Mouse (Mus musculus) heart, adult 2 months (tissue): ENCODE results near the gene Hdac1. TPM values are rescaled to one million over a fixed set of nuclear protein-coding genes. Genes with fewer than 3 reads are reported as not detected.
A peak's percentile ranks its signal among the peaks of the same experiment; 100 is the strongest.

Experiments
- DNase-seq, 2 experiments: peaks; one replicate each; pipeline ENCODE4 v3.0.0; 2021
- H3K27ac ChIP-seq: fragments of 200-600 bp; 2 replicates; pipeline ENCODE4 v1.8.1; 2022
- H3K27me3 ChIP-seq: fragments of 200-500 bp; 2 replicates; pipeline ENCODE4 v1.6.1; 2012; ENCODE audit warnings: mild to moderate bottlenecking, low read length, inconsistent platforms, mixed read lengths; ENCODE audit not compliant: control insufficient read depth, insufficient read depth
- H3K36me3 ChIP-seq: fragments of 200-500 bp; 2 replicates; pipeline ENCODE4 v1.6.1; 2012; ENCODE audit warnings: low read length, inconsistent platforms; ENCODE audit not compliant: control insufficient read depth, insufficient read depth
- H3K4me1 ChIP-seq: fragments of 200-500 bp; 2 replicates; pipeline ENCODE4 v1.6.1; 2011; ENCODE audit warnings: low read length; ENCODE audit not compliant: control insufficient read depth, insufficient read depth
- H3K4me3 ChIP-seq: fragments of 200-600 bp; 2 replicates; pipeline ENCODE4 v1.8.1; 2022
- H3K79me2 ChIP-seq: fragments of 200-500 bp; replicated peaks from 2 replicates; pipeline ENCODE4 v1.6.1; 2012; ENCODE audit warnings: mild to moderate bottlenecking, inconsistent platforms, low read length, moderate library complexity, mixed read lengths; ENCODE audit not compliant: control insufficient read depth, insufficient read depth
- H3K9ac ChIP-seq: fragments of 200-500 bp; 2 replicates; pipeline ENCODE4 v1.6.1; 2012; ENCODE audit warnings: low read depth, mild to moderate bottlenecking, control low read depth, inconsistent platforms, low read length, mixed read lengths
- CTCF ChIP-seq: fragments of 200-600 bp; IDR thresholded peaks from 2 replicates; pipeline ENCODE4 v1.8.1; 2022; ENCODE audit warnings: antibody characterized with exemption, mild to moderate bottlenecking, moderate library complexity
- EP300 ChIP-seq: fragments of 200-500 bp; IDR thresholded peaks from 2 replicates; pipeline ENCODE4 v1.6.1; 2011; ENCODE audit warnings: low read depth, low read length, control low read depth; ENCODE audit not compliant: insufficient read depth
- POLR2A ChIP-seq: fragments of 200-500 bp; IDR thresholded peaks from 2 replicates; pipeline ENCODE4 v1.6.1; 2011; ENCODE audit warnings: mild to moderate bottlenecking, low read depth, low read length, control low read depth; ENCODE audit not compliant: insufficient read depth
- WGBS: fragments of 180-500 bp; shearing (Covaris S2); methylation state at CpG from one replicate; pipeline ENCODE4 v1.1.7; 2018; 5-methylcytosine and 5-hydroxymethylcytosine counted together
- intact Hi-C: fragments of 180-260 bp; cut with DNase I; formaldehyde crosslinking; loops from one replicate; pipeline ENCODE4 v1.15.1; 2025
- polyA plus RNA-seq: library from polyadenylated mRNA; depleted of rRNA; stranded (reverse); fragments of >200 nt; gene quantifications from 2 replicates; pipeline ENCODE4 v1.2.3, GENCODE M21; 2012
- total RNA-seq, 2 experiments: library from RNA; stranded (reverse); gene quantifications; 2 replicates each; pipeline ENCODE4 v1.2.3; 2021

The Hdac1 gene
- total and polyA plus RNA-seq, 3 experiments: 15.7 to 17.9 (median 16.1) TPM

DNA sequence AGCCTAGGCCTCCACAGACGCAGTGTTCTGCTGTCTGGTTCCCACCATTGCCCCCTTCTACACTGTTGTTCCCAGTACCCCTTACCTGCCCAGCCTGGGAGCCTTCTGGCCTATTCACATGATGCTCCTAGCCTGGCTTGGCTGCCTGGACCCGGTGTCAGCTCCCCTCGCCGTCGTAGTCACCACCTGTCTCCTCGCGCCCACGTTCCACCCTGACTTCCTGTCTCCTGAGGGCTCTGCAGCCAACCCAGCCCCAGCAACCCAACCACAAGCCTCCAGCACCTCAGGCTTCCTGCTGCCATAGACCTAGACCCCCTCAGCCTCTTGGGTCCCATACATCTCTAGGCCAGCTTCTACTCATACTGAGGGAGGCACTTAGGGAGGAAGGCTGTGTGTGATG lies 30.9 kb upstream of the Hdac1 start, which contains the start of gene Lck:
Gene Lck (minus strand): TSS at position 212 of the 400 bp plus-strand sequence.
- TF ChIP-seq EP300 (no peak), CTCF (no peak), POLR2A (no peak)
- H3K4me3 ChIP-seq: no peak within 1 kb of the TSS
- no peak within 1 kb of the TSS for H3K27ac ChIP-seq
- H3K4me1 ChIP-seq: peaks cover 4% of the 10 kb centered on the region
- peak in 1 of 2 experiments; percentile 23 for DNase-seq
- H3K36me3 ChIP-seq: no peaks in the 10 kb centered on the region
- intact Hi-C loops: no loop called here
- no peak within 1 kb of the TSS for H3K9ac ChIP-seq
- WGBS: 79% methylated on average over 8 of the region's 8 CpGs
- no peaks in the 10 kb centered on the region for H3K27me3 ChIP-seq
- no peaks in the 10 kb centered on the region for H3K79me2 ChIP-seq

DNA sequence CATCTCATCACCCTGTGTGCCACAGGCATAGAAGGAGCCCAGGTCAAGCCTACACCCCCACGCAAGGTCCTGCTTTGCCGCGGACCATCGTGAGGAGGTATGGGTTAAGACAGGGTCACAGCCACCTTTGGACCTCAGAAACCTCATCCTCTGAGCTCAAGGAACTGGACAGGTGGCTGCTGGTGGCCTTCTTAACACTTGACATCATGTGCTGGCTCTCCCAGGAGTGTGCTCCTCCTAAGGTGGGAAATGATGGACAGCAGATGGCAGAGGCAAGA lies 30.5 kb upstream of the Hdac1 start:
- peaks cover 3% of the 10 kb centered on the region for H3K4me1 ChIP-seq
- no peak overlapping the region for H3K27ac ChIP-seq
- no peak overlapping the region for H3K4me3 ChIP-seq
- no peaks in the 10 kb centered on the region for H3K27me3 ChIP-seq
- 95% methylated on average over 4 of the region's 4 CpGs for WGBS
- no peaks in the 10 kb centered on the region for H3K36me3 ChIP-seq
- TF ChIP-seq CTCF (no peak), POLR2A (no peak)
- H3K79me2 ChIP-seq: no peaks in the 10 kb centered on the region
- no peak for DNase-seq
- intact Hi-C loops: no loop called here
- H3K9ac ChIP-seq: no peak overlapping the region

DNA sequence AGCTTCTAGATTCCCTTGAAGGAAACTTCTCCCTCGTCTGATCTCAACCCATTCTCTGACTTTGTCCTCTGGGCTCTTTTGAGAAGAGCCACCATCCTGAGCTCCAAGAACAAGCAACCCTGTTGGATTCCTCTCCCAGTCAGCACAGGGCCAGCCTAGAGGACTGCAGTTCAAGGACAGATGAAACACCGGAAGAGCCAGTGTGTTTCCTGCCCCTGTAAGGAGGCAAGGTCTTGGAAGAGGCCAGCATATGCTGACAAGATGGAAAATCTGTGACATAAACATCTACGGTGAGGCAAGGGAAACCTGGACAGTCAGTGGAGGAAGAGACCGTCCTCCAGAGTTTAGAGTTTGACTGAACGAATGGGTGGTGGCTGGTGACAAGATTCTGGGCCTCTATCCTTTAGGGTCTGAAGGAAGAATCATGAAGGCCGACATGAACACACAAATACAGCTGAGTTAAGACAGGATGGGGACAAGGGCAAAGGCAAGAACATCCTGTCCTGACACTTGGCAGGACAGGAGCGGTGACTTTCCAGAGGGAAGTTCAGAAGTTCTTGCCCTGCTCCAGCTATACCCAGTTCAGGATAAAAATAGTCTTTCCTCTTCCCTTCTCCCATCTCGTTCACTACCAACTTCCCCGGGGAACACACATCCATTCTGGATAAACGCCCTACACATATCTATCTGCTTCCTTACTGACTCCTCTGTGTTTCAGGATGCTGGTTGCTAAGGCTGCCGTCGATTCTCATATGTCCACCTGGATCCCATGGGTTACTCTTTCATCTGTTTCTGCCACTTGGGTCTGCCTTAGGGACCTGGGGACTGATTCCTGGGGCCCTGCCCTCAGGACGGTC lies 30.0 kb upstream of the Hdac1 start:
- WGBS: 38% methylated on average over 13 of the region's 13 CpGs
- peaks cover 1% of the 10 kb centered on the region for H3K4me1 ChIP-seq
- H3K4me3 ChIP-seq: no peak overlapping the region
- no peaks in the 10 kb centered on the region for H3K79me2 ChIP-seq
- H3K9ac ChIP-seq: no peak overlapping the region
- TF ChIP-seq POLR2A (no peak), EP300 (no peak), CTCF (no peak)
- H3K36me3 ChIP-seq: no peaks in the 10 kb centered on the region
- intact Hi-C loops: no loop called here
- no peak overlapping the region for H3K27ac ChIP-seq
- no peaks in the 10 kb centered on the region for H3K27me3 ChIP-seq
- no peak for DNase-seq

DNA sequence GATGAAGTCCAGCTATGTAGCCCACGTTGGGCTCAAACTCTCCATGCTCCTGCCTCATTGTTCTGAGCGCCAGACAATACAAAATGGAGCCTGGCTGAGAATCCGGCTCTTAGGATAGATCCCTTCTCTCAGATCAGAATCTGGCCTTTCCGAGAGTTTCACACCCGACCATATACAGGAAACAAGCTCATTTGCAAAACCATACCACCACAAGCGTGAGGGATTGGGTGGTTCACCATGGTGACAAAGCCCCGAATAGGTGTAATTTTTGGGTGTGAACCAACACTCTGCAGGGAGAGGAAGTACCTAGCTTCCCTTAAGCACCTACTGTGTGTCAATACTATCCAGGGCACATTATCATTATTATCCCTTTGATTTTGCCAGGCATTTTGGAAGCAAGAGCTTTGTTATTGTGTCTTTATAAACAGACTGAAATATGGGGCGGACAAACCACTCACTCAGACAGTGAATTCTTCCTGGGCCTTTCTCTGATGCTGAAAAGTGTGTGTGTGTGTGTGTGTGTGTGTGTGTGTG lies 29.1 kb upstream of the Hdac1 start:
- no peak for TF ChIP-seq CTCF
- no peak for TF ChIP-seq POLR2A
- TF ChIP-seq EP300: no peak
- H3K79me2 ChIP-seq: no peaks in the 10 kb centered on the region
- 78% methylated on average over 8 of the region's 8 CpGs for WGBS
- intact Hi-C loops: no loop called here
- no peaks in the 10 kb centered on the region; the same call in 1 of the 2 replicates for H3K4me1 ChIP-seq
- H3K27ac ChIP-seq: no peak overlapping the region
- no peaks in the 10 kb centered on the region for H3K36me3 ChIP-seq
- no peaks in the 10 kb centered on the region for H3K27me3 ChIP-seq
- no peak overlapping the region for H3K9ac ChIP-seq
- DNase-seq: no peak
- no peak overlapping the region for H3K4me3 ChIP-seq

DNA sequence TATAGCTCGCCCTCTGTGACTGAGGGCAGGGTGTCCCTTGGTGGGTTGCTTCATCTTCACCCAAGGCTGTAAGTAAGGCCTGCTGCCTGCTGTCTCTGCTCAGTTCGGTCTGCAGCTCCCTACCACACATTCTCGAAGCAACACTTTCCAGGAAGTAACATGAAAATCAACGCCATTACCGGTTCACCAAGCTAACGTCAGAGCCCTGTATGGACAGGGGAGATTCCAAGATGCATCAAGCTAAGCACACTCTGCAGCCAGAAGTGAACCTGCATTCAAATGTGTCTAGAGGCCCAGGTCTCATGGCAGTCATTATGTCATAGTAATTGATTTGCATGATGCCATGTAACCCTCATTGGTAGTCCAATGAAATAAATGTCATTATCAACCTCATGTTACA lies 27.5 kb upstream of the Hdac1 start:
- Histone ChIP-seq H3K27me3 (no peaks in the 10 kb centered on the region), H3K79me2 (no peaks in the 10 kb centered on the region), H3K27ac (no peak overlapping the region), H3K4me3 (no peak overlapping the region), H3K4me1 (no peaks in the 10 kb centered on the region; the same call in 1 of the 2 replicates), H3K9ac (no peak overlapping the region), H3K36me3 (no peaks in the 10 kb centered on the region)
- intact Hi-C loops: no loop called here
- TF ChIP-seq CTCF (no peak), EP300 (no peak), POLR2A (no peak)
- 86% methylated on average over 6 of the region's 6 CpGs for WGBS
- DNase-seq: no peak

DNA sequence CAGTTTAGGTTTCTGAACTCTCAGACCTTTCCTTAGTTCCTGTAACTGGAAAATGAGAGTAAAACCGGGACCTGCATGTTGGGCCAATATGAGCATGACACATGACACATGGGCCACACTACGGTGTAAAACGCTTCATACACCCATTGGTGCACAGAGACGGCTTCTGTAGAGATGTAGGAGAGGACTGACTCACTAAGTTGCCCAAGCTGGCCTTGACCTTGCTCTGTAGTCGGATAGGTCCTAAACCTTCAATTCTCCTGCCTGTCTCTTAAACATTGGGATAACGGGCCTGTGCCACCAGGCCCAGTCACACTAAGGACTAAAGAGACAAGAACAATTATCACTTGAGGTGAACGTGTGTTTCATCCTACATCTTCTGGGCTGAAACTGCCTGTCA lies 25.9 kb upstream of the Hdac1 start:
- Histone ChIP-seq H3K79me2 (no peaks in the 10 kb centered on the region), H3K4me1 (no peaks in the 10 kb centered on the region; the same call in 1 of the 2 replicates), H3K27ac (no peak overlapping the region), H3K27me3 (no peaks in the 10 kb centered on the region), H3K9ac (no peak overlapping the region), H3K4me3 (no peak overlapping the region), H3K36me3 (no peaks in the 10 kb centered on the region)
- intact Hi-C loops: no loop called here
- 90% methylated on average over 7 of the region's 7 CpGs for WGBS
- TF ChIP-seq POLR2A: no peak
- no peak for TF ChIP-seq EP300
- TF ChIP-seq CTCF: no peak
- no peak for DNase-seq
